Mouse (Mus musculus) neutrophil, adult 65 days (primary cell): ENCODE measurements around the gene Derl3. TPM values are rescaled to one million over a fixed set of nuclear protein-coding genes. Genes with fewer than 3 reads are reported as not detected.

Experiments
- total RNA-seq: library from RNA; stranded (reverse); gene quantifications from 2 replicates; pipeline ENCODE4 v1.2.4, GENCODE M21; 2023

The Derl3 gene
- 1.5 and 1.6 TPM in 2 replicates for total RNA-seq

GRCm38 (mm10) chr10:75893089-75893750 is at the start of gene Derl3:
TSS of gene Derl3 (plus strand) at chr10:75893413.

GRCm38 (mm10) chr10:75859786-75860470 is 33.3 kb upstream of the Derl3 start, which contains the start of gene Mif:
TSS of gene Mif (minus strand) at chr10:75860240.

DNA sequence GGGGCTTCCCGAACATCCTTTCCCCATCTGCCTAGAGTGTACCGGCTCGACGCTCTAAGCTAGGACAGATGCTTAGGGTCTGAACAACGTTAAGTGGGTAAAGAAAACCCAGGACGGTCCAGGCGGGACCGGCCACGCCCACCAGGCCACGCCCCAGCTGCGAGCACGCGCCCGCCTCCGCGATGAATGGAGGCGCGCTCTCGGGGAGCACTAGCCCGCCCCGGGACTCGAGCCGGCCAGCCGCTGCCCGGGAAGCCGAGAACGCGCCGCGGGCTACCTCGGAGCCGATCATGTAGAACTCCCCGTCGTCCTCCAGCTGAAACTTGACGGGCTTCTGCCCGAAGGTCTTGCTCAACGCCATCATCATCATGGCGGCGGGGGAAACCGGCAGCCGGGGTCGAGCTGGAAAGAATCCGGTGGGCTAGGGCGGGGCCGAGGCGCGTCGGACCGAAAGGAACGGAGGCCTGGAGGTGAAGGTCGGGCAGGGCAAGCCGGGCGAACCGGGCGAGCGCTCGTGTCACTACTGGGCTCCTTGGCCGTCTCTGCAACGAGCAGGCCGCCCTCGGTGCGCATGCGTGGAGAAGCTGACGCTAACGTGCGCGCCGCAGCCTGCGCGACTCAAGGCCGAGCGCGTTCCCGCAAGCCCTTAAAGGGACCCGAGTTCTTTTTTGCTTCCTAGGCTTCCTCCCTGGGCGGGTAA is 28.0 kb downstream of the Derl3 start, which contains the start of gene Smarcb1:
Smarcb1 (minus strand) TSS at position 592 of the 700 bp plus-strand sequence.

GRCm38 (mm10) chr10:75932891-75933290 is 39.7 kb downstream of the Derl3 start, which contains the start of gene Chchd10:
TSS of gene Chchd10 (plus strand) at chr10:75933130.

DNA sequence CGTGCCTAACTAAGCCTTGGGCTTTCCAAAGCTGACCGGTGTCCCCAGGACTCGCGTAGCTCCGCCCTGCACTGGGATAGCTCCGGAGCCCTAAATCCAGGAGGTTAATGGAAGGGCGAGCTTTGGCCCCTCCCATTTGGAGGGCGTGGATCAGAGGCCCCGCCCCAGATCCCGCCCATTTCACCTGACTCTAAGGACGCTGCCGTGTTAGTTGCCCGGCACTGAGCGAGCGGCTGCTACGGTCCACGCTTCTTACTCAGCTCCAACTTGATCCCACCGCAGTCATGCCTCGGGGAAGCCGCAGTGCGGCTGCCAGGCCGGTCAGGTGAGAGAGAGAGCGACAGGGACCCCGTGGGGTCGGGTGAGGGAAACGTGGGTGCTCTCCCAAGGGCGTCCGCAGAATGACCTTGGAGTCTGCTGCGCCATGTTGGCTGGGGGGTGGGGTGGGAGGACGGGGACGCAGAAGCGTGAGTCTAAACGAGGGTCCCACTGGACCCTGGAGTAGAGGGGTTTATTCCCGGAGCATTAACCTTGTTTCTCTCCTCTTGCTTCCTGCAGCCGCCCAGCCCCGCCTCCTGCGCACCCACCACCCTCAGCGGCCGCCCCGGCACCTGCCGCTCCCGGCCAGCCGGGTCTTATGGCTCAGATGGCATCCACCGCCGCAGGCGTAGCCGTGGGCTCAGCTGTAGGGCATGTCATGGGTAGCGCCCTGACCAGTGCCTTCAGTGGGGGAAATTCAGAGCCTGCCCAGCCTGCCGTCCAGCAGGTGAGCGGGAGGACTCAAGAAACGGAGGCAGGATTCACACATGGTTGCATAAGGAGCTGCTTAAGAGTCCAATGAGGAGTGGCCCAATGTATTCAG is 42.7 kb downstream of the Derl3 start, which contains the start of gene Mmp11:
Mmp11 (minus strand) TSS at position 817 of the 862 bp plus-strand sequence.

GRCm38 (mm10) chr10:75940520-75940919 is 47.3 kb downstream of the Derl3 start, which contains the start of gene Gm867:
TSS of gene Gm867 (minus strand) at chr10:75940672.

GRCm38 (mm10) chr10:75942736-75943477 is 49.7 kb downstream of the Derl3 start, which contains the start of gene Vpreb3:
TSS of gene Vpreb3 (plus strand) at chr10:75943057.

Other genes with a start within 250 kb of the Derl3 start
- gene Susd2, start 249.4 kb upstream of the Derl3 start, total RNA-seq = 0.44 and 0.52 TPM in 2 replicates
- gene Cabin1, start 129.1 kb upstream of the Derl3 start, total RNA-seq = 43.4 and 62.8 TPM in 2 replicates
- 8.1 and 10.5 TPM in 2 replicates for gene Ddt, start 120.0 kb upstream of the Derl3 start, total RNA-seq
- not detected in 2 replicates for gene Gm20441, start 112.5 kb upstream of the Derl3 start, total RNA-seq
- 2.7 and 3.1 TPM in 2 replicates for gene Gstt3, start 112.0 kb upstream of the Derl3 start, total RNA-seq
- not detected in 2 replicates for gene Gstt1, start 94.8 kb upstream of the Derl3 start, total RNA-seq
- not detected in 2 replicates for gene Gstt4, start 70.9 kb upstream of the Derl3 start, total RNA-seq
- 3.7 and 5.0 TPM in 2 replicates for gene Gstt2, start 56.0 kb upstream of the Derl3 start, total RNA-seq
- gene Mif, start 33.2 kb upstream of the Derl3 start, total RNA-seq = 40.2 and 55.7 TPM in 2 replicates
- 28.9 and 30.1 TPM in 2 replicates for gene Smarcb1, start 28.2 kb downstream of the Derl3 start, total RNA-seq
- 2.7 and 6.3 TPM in 2 replicates for gene Chchd10, start 39.7 kb downstream of the Derl3 start, total RNA-seq
- gene Mmp11, start 43.1 kb downstream of the Derl3 start, total RNA-seq = not detected in 2 replicates
- not detected in 2 replicates for gene Gm867, start 47.3 kb downstream of the Derl3 start, total RNA-seq
- gene Vpreb3, start 49.6 kb downstream of the Derl3 start, total RNA-seq = 1.9 and 9.3 TPM in 2 replicates
- not detected in 2 replicates for gene Gm5134, start 61.1 kb downstream of the Derl3 start, total RNA-seq
- gene Zfp280b, start 139.2 kb downstream of the Derl3 start, total RNA-seq = 3.1 and 4.4 TPM in 2 replicates
- gene Slc5a4b, start 217.5 kb downstream of the Derl3 start, total RNA-seq = not detected in 2 replicates